Comparison of ENCODE assay signal across 8 mouse cellular contexts in the genomic region with DNA sequence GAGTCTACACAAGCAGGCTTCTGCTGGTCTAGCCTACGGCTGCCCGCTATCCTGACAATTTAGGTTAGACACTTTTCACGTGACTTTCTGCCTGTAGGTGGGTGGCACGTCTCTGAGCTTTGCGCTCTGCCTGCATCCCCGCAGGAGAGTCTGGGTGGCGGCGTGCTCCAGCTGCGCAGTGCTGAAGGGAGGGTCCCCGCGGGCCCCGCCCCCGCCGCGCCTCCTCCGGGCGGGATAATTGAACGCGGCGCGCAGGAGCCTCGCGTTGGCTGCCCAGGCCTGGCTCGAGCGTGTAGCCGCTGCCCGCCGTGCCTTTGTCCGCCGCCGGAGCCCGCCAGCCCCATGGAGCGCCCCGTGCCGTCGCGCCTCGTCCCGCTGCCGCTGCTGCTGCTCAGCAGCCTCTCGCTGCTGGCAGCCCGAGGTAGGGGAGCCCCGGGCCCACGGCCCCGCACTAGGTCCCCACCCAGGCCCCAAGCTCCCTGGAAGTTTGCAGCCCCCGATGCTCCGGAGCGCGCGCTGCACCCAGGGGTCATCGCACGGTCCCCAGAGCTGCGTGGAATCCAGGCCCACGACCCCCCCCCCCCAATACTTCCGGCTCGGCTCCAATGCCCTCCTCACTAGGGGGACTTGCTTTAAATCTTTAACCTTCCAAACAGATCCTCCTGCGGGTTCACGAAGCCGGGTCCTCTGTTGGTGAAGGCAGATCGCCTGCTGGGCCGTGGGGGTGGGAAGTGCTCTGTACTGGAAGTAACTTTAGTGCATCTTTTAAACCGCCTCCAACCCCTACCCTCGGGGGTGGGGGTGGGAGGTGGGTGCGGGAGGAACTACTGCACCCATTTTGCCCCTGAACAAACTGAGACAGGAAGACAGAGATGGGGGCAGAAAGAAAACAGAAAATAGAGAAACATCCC. TPM values are rescaled to one million over a fixed set of nuclear protein-coding genes. Genes with fewer than 3 reads are reported as not detected.
DNase-seq lines count a peak whose midpoint lies in the region; TF ChIP-seq lines count a peak whose summit lies in the region.

A gene (plus strand): TSS at position 158 of the 911 bp plus-strand sequence.

- TF ChIP-seq EP300 in ES-Bruce4 (IDR thresholded peaks at IDR 0.05; ENCODE audit: insufficient read depth, low read depth, low read length) = peak; percentile 46; the same call in 1 of the 2 replicates

- H3K4me3 ChIP-seq in ES-Bruce4 (ENCODE audit: low read depth, low read length) = peak within 1 kb of the TSS; percentile 88
- H3K4me3 ChIP-seq in brown adipose tissue, adult 24 weeks (ENCODE audit: insufficient read depth, low read depth, low read length) = peak within 1 kb of the TSS; percentile 28; the same call in 1 of the 2 replicates
- H3K4me3 ChIP-seq in hindbrain, embryonic 10.5 days = peak within 1 kb of the TSS; percentile 77
- peak within 1 kb of the TSS; percentile 21 for H3K4me3 ChIP-seq in lung, adult 2 months (replicated peaks; ENCODE audit: extremely low read depth, low read depth, low read length)

- no peak within 1 kb of the TSS for H3K27ac ChIP-seq in ES-Bruce4 (ENCODE audit: insufficient read depth, low read length)
- no peak within 1 kb of the TSS for H3K27ac ChIP-seq in brown adipose tissue, adult 24 weeks (replicated peaks; ENCODE audit: low read depth, low read length)
- peak within 1 kb of the TSS; percentile 98 for H3K27ac ChIP-seq in hindbrain, embryonic 10.5 days

- peak; percentile 32 for TF ChIP-seq POLR2A in ES-Bruce4 (IDR thresholded peaks at IDR 0.05; ENCODE audit: insufficient read depth, low read length)
- TF ChIP-seq POLR2A in lung, adult 2 months (IDR thresholded peaks at IDR 0.05; ENCODE audit: borderline replicate concordance, extremely low read depth, low read depth, low read length) = no peak

- H3K9ac ChIP-seq in ES-Bruce4 (ENCODE audit: low read depth, poor library complexity, severe bottlenecking) = peak within 1 kb of the TSS; percentile 93

- TF ChIP-seq CTCF in ES-Bruce4 (IDR thresholded peaks at IDR 0.05; ENCODE audit: low read depth, low read length) = no peak
- TF ChIP-seq CTCF in lung, adult 2 months (IDR thresholded peaks at IDR 0.05; ENCODE audit: insufficient read depth, low read length) = no peak

- peaks cover 2% of the 10 kb centered on the region for H3K4me1 ChIP-seq in ES-Bruce4 (ENCODE audit: control insufficient read depth, insufficient read depth, low read length)
- H3K4me1 ChIP-seq in brown adipose tissue, adult 24 weeks (ENCODE audit: control insufficient read depth, insufficient read depth, insufficient read length, low read length) = no peaks in the 10 kb centered on the region
- H3K4me1 ChIP-seq in hindbrain, embryonic 10.5 days (replicated peaks) = peaks cover 61% of the 10 kb centered on the region
- no peaks in the 10 kb centered on the region for H3K4me1 ChIP-seq in lung, adult 2 months (ENCODE audit: control insufficient read depth, insufficient read depth, low read length)

- H3K36me3 ChIP-seq in ES-Bruce4 (ENCODE audit: control insufficient read depth, insufficient read depth, low read length, poor library complexity, severe bottlenecking) = peaks cover 3% of the 10 kb centered on the region; the same call in 1 of the 2 replicates
- H3K36me3 ChIP-seq in hindbrain, embryonic 10.5 days = peaks cover 23% of the 10 kb centered on the region

- no peaks in the 10 kb centered on the region; the same call in 1 of the 2 replicates for H3K9me3 ChIP-seq in ES-Bruce4 (replicated peaks; ENCODE audit: control insufficient read depth, insufficient read depth, low read length, poor library complexity, severe bottlenecking)
- peaks cover 10% of the 10 kb centered on the region for H3K9me3 ChIP-seq in hindbrain, embryonic 10.5 days

- DNase-seq in frontal cortex, postnatal 14 days (ENCODE audit: low spot score in 2 of 2) = peak; percentile 39 to 59
- DNase-seq in hindbrain, embryonic 10.5 days (ENCODE audit: low spot score) = peak; percentile 84
- DNase-seq in layer of hippocampus, adult 9-11 months = peak; percentile 41
- peak; percentile 44 for DNase-seq in lung, adult 2 months
- DNase-seq in ovary, postnatal 14 days (ENCODE audit: low spot score) = peak; percentile 76
- peak; percentile 35 for DNase-seq in urinary bladder, postnatal 10 days (ENCODE audit: low spot score)

- no peaks in the 10 kb centered on the region for H3K27me3 ChIP-seq in ES-Bruce4 (ENCODE audit: control insufficient read depth, insufficient read depth, low read length, poor library complexity, severe bottlenecking)
- H3K27me3 ChIP-seq in hindbrain, embryonic 10.5 days (ENCODE audit: insufficient read depth, poor library complexity, severe bottlenecking) = peaks cover 32% of the 10 kb centered on the region

- WGBS in hindbrain, embryonic 10.5 days = under 1% methylated on average over 63 of the region's 64 CpGs
- 3% methylated on average over 64 of the region's 64 CpGs for WGBS in lung, adult 2 months

RNA-seq across cellular contexts. Expression of the gene that starts here (rescaled TPM):
- polyA plus RNA-seq in ES-Bruce4 (2011; ENCODE audit: insufficient read depth, insufficient read length, low read depth, missing spikeins) = 48.1 and 51.7 TPM in 2 replicates
- 2.8 and 5.2 TPM in 2 replicates for polyA plus RNA-seq in brown adipose tissue, adult 24 weeks (2012; ENCODE audit: insufficient read depth, insufficient read length, missing spikeins)
- polyA plus RNA-seq in hindbrain, embryonic 10.5 days (2016; fragmentation: Nextera tagmentation; extraction: Ambion mirVana) = 157 and 168 TPM in 2 replicates
- polyA plus RNA-seq in lung, adult 2 months (2012; rRNA removed) = 116 and 137 TPM in 2 replicates

Comparison
In these comparisons a context has a peak if more than half of its experiments do, and no peak if none do; other contexts are left out.
1. H3K4me3 ChIP-seq: peak in every context shown above with its lines; median percentile 88 in ES-Bruce4; 77 in hindbrain, embryonic 10.5 days; 28 in brown adipose tissue, adult 24 weeks; 21 in lung, adult 2 months.